Comparison of ENCODE assay signal across 8 mouse cellular contexts in the genomic region with DNA sequence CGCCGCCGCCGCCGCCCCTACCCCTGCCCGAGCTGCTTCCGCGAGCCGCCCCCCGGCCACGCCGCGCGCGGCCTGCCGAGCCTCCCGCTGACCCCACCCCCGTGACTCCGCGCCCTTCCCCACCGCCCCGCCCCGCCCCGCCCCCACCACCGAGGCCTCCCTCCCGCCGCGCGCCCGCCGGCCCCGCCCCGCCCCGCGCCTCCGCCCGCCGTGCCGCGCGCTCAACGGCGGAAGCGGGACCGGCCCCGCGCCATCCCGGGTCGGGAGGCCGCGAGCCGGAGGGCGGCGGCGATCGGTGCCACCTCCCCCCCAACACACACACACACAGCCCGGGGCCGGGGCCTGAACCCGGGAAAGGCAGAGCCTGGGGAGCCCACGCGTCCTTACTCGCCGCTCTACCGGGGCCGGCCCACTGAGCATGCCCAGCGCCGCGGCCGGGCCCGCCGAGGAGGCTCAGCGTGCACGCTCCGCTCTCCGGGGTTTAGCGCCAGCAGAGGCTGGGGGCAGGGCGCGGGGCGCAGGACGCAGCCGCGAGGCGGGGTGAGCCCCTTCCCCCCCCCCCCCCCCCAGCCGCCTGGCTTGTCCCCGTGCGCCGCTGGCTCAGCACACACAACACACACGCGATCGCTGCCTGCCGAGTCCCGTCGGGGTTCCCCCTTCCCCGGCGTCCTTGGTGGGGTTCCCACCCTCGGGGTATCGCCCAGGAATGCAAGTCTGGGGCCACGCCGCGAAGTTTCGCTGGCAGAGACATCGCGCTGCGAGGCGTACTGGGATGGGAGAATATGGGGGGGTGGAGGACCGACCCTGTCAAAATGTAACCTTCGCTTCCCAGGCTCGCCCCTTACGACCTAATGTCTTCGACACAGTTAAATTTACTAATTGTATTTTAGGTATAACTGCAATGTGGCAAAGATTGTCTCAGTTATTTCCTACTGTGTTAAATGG. TPM values are rescaled to one million over a fixed set of nuclear protein-coding genes. Genes with fewer than 3 reads are reported as not detected.
DNase-seq lines count a peak whose midpoint lies in the region; ATAC-seq and TF ChIP-seq lines count a peak whose summit lies in the region.

A gene (minus strand): TSS at position 496 of the 945 bp plus-strand sequence.

- no peak for TF ChIP-seq EP300 in stomach, postnatal 0 days (optimal IDR thresholded peaks at IDR 0.05)

- H3K4me3 ChIP-seq in forebrain, embryonic 11.5 days (ENCODE audit: low read depth, low read length): peak within 1 kb of the TSS; percentile 96
- peak within 1 kb of the TSS; percentile 92 for H3K4me3 ChIP-seq in heart, embryonic 15.5 days
- H3K4me3 ChIP-seq in liver, embryonic 15.5 days (replicated peaks): peak within 1 kb of the TSS; percentile 99
- H3K4me3 ChIP-seq in neural tube, embryonic 12.5 days: peak within 1 kb of the TSS; percentile 89
- peak within 1 kb of the TSS; percentile 80 for H3K4me3 ChIP-seq in stomach, postnatal 0 days (ENCODE audit: low read depth, low read length)

- DNase-seq in B cell, adult 2 months: peak; percentile 72 to 74
- peak; percentile 91 for DNase-seq in brain, adult 2 months (ENCODE audit: low read depth, low spot score)
- peak; percentile 92 for DNase-seq in forebrain, embryonic 11.5 days (ENCODE audit: low spot score)
- DNase-seq in kidney, postnatal 25 days: peak; percentile 81 to 94
- peak; percentile 88 for DNase-seq in stomach, postnatal 0 days (ENCODE audit: low spot score)

- peak within 1 kb of the TSS; percentile 79 for H3K4me2 ChIP-seq in forebrain, embryonic 11.5 days (ENCODE audit: low read depth, low read length, severe bottlenecking)
- H3K4me2 ChIP-seq in heart, embryonic 15.5 days: peak within 1 kb of the TSS; percentile 83
- peak within 1 kb of the TSS; percentile 91 for H3K4me2 ChIP-seq in liver, embryonic 15.5 days
- H3K4me2 ChIP-seq in neural tube, embryonic 12.5 days (replicated peaks): peak within 1 kb of the TSS; percentile 64
- H3K4me2 ChIP-seq in stomach, postnatal 0 days (replicated peaks; ENCODE audit: low read depth): peak within 1 kb of the TSS; percentile 87

- TF ChIP-seq CTCF in stomach, postnatal 0 days (IDR thresholded peaks at IDR 0.05; ENCODE audit: low read depth): no peak

- WGBS in forebrain, embryonic 11.5 days: under 1% methylated on average over 70 of the region's 110 CpGs
- 1% methylated on average over 63 of the region's 110 CpGs for WGBS in heart, embryonic 15.5 days
- under 1% methylated on average over 72 of the region's 110 CpGs for WGBS in liver, embryonic 15.5 days (ENCODE audit: insufficient replicate concordance)
- WGBS in neural tube, embryonic 12.5 days: under 1% methylated on average over 70 of the region's 110 CpGs
- WGBS in stomach, postnatal 0 days: under 1% methylated on average over 44 of the region's 110 CpGs

- 0 out of 2 replicates have a peak, but pooled peaks cover 2% of the 10 kb centered on the region for H3K4me1 ChIP-seq in forebrain, embryonic 11.5 days (replicated peaks; ENCODE audit: control insufficient read depth, insufficient read depth, low read length)
- H3K4me1 ChIP-seq in heart, embryonic 15.5 days (replicated peaks): peaks cover 20% of the 10 kb centered on the region
- peaks cover 38% of the 10 kb centered on the region for H3K4me1 ChIP-seq in liver, embryonic 15.5 days (replicated peaks)
- H3K4me1 ChIP-seq in neural tube, embryonic 12.5 days: peaks cover 18% of the 10 kb centered on the region
- no peaks in the 10 kb centered on the region for H3K4me1 ChIP-seq in stomach, postnatal 0 days (replicated peaks; ENCODE audit: control insufficient read depth, insufficient read depth)

- peak within 1 kb of the TSS; percentile 97 for H3K9ac ChIP-seq in forebrain, embryonic 11.5 days (ENCODE audit: low read length)
- peak within 1 kb of the TSS; percentile 95 for H3K9ac ChIP-seq in heart, embryonic 15.5 days
- peak within 1 kb of the TSS; percentile 97 for H3K9ac ChIP-seq in liver, embryonic 15.5 days
- H3K9ac ChIP-seq in neural tube, embryonic 12.5 days: peak within 1 kb of the TSS; percentile 87
- peak within 1 kb of the TSS; percentile 95 for H3K9ac ChIP-seq in stomach, postnatal 0 days (ENCODE audit: low read length)

- no peaks in the 10 kb centered on the region for H3K27me3 ChIP-seq in forebrain, embryonic 11.5 days (ENCODE audit: control insufficient read depth, insufficient read depth, low read length)
- H3K27me3 ChIP-seq in heart, embryonic 15.5 days: no peaks in the 10 kb centered on the region
- H3K27me3 ChIP-seq in liver, embryonic 15.5 days: no peaks in the 10 kb centered on the region
- no peaks in the 10 kb centered on the region for H3K27me3 ChIP-seq in neural tube, embryonic 12.5 days (replicated peaks)
- no peaks in the 10 kb centered on the region for H3K27me3 ChIP-seq in stomach, postnatal 0 days (ENCODE audit: control insufficient read depth, insufficient read depth, low read length)

- no peaks in the 10 kb centered on the region for H3K36me3 ChIP-seq in forebrain, embryonic 11.5 days (ENCODE audit: control insufficient read depth, insufficient read depth, low read length)
- H3K36me3 ChIP-seq in heart, embryonic 15.5 days: peaks cover 4% of the 10 kb centered on the region; the same call in 1 of the 2 replicates
- peaks cover 20% of the 10 kb centered on the region for H3K36me3 ChIP-seq in liver, embryonic 15.5 days (replicated peaks)
- peaks cover 10% of the 10 kb centered on the region for H3K36me3 ChIP-seq in neural tube, embryonic 12.5 days
- no peaks in the 10 kb centered on the region; the same call in 1 of the 2 replicates for H3K36me3 ChIP-seq in stomach, postnatal 0 days (ENCODE audit: control insufficient read depth, insufficient read depth, low read length)

- peak within 1 kb of the TSS; percentile 95 for H3K27ac ChIP-seq in forebrain, embryonic 11.5 days (ENCODE audit: low read depth, low read length)
- peak within 1 kb of the TSS; percentile 99 for H3K27ac ChIP-seq in heart, embryonic 15.5 days
- H3K27ac ChIP-seq in liver, embryonic 15.5 days (replicated peaks): peak within 1 kb of the TSS; percentile 96
- H3K27ac ChIP-seq in neural tube, embryonic 12.5 days: peak within 1 kb of the TSS; percentile 92
- H3K27ac ChIP-seq in stomach, postnatal 0 days (replicated peaks): peak within 1 kb of the TSS; percentile 99

- peak; percentile 90 for ATAC-seq in forebrain, embryonic 11.5 days (replicated peaks; ENCODE audit: low FRiP score)
- ATAC-seq in heart, embryonic 15.5 days (replicated peaks; ENCODE audit: insufficient number of reproducible peaks, insufficient read depth, low FRiP score, low read depth): peak; percentile 89
- ATAC-seq in liver, embryonic 15.5 days (ENCODE audit: insufficient read depth): peak; percentile 85
- ATAC-seq in neural tube, embryonic 12.5 days (ENCODE audit: low FRiP score, low read depth): peak; percentile 90
- peak; percentile 91 for ATAC-seq in stomach, postnatal 0 days (ENCODE audit: low FRiP score, low TSS enrichment)

- no peaks in the 10 kb centered on the region for H3K9me3 ChIP-seq in forebrain, embryonic 11.5 days (ENCODE audit: control insufficient read depth, low read length)
- no peaks in the 10 kb centered on the region for H3K9me3 ChIP-seq in heart, embryonic 15.5 days (replicated peaks)
- H3K9me3 ChIP-seq in liver, embryonic 15.5 days (replicated peaks): no peaks in the 10 kb centered on the region
- no peaks in the 10 kb centered on the region for H3K9me3 ChIP-seq in neural tube, embryonic 12.5 days
- H3K9me3 ChIP-seq in stomach, postnatal 0 days (ENCODE audit: control insufficient read depth, low read length): no peaks in the 10 kb centered on the region

RNA-seq across cellular contexts. Expression of the gene that starts here (rescaled TPM):
- polyA plus RNA-seq in forebrain, embryonic 11.5 days (2014; fragmentation: Nextera tagmentation; extraction: Ambion mirVana): 77.9 and 83.7 TPM in 2 replicates
- polyA plus RNA-seq in heart, embryonic 15.5 days (2015; fragmentation: Nextera tagmentation; extraction: Ambion mirVana): 59.8 and 64.1 TPM in 2 replicates
- polyA plus RNA-seq in liver, embryonic 15.5 days (2015; fragmentation: Nextera tagmentation; extraction: Ambion mirVana): 88.8 and 96.4 TPM in 2 replicates
- 73.7 and 77.1 TPM in 2 replicates for polyA plus RNA-seq in neural tube, embryonic 12.5 days (2016; fragmentation: Nextera tagmentation; extraction: Ambion mirVana)
- 61.5 and 63.0 TPM in 2 replicates for polyA plus RNA-seq in stomach, postnatal 0 days (2015; fragmentation: Nextera tagmentation; extraction: Ambion mirVana)

Comparison
In these comparisons a context has a peak if more than half of its experiments do, and no peak if none do; other contexts are left out.
1. Peak in every context shown above with its lines: DNase-seq, ATAC-seq, H3K4me3 ChIP-seq and H3K27ac ChIP-seq.